Mouse (Mus musculus): ENCODE measurements around the gene Krtap3-3. TPM values are rescaled to one million over a fixed set of nuclear protein-coding genes. Genes with fewer than 3 reads are reported as not detected.
"Not testable (repeated sequence)": the region's sequence is repeated elsewhere in the genome, so short reads cannot be mapped to it uniquely, and the experiment has no call there.

Krtap3-3 gene
- not detected for total RNA-seq (2021)

DNA sequence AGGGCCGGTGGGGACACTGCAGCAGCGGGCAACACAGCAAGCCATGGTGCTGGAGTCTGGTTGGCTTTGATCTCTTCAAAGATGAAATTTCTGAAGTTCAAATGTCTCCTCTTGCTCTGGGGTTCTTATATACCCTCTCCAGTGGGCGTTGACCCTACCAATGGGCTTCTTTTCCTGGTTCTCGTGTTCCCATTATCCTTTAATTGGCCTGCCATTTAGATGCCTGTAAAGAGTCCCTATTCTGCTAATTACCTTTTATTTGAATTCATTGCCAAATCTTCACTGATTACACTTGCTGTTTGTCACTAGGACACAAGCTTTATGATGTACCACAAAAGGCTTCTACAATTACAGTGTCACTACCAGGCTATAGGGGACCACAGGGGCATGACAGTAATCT is at the start of gene Krtap3-3:
Gene Krtap3-3 (minus strand): TSS at position 101 of the 400 bp plus-strand sequence.
- intact Hi-C loops (cut with DNase I) = no loop called here
- no peak for DNase-seq (ENCODE audit: low spot score)

DNA sequence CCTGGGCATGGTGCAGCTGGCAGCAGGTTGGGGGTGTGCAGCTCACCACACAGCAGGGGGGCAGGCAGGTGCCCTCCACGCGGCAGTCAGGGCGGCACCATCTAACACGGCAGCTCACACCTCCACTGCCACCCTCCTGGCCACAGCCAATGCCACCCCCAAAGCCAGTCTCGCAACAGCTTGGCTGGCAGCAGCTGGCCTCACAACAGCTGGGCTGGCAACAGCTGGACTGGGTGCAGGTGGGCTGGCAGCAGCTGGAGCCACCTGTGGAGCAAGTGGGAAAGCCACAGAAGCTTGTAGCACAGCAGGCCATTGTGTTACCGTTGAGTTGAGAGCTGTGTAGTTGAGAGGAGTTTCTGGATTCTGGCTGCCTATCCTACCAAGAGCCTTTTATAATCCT is 47.1 kb upstream of the Krtap3-3 start, which contains the start of gene Krtap9-3:
Gene Krtap9-3 (minus strand): TSS at position 364 of the 400 bp plus-strand sequence.
- intact Hi-C loops (cut with DNase I); DNase-seq (ENCODE audit: low spot score): not testable (repeated sequence)

DNA sequence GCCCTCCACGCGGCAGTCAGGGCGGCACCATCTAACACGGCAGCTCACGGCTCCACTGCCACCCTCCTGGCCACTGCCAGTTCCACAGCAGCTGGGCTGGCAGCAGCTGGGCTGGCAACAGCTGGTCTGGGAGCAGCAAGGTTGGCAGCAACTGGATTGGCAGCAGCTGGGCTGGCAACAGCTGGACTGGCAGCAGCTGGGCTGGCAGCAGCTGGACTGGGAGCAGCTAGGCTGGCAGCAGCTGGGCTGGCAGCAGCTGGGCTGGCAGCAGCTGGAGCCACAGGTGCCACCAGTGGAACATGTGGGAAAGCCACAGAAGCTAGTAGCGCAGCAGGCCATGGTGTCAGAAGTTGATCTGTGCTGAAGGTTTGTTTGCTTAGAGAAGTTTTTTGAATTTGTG is 40.3 kb upstream of the Krtap3-3 start, which contains the start of gene Krtap1-3:
Gene Krtap1-3 (minus strand): TSS at position 359 of the 400 bp plus-strand sequence.
- intact Hi-C loops (cut with DNase I) = no loop called here
- no peak for DNase-seq (ENCODE audit: low spot score)

DNA sequence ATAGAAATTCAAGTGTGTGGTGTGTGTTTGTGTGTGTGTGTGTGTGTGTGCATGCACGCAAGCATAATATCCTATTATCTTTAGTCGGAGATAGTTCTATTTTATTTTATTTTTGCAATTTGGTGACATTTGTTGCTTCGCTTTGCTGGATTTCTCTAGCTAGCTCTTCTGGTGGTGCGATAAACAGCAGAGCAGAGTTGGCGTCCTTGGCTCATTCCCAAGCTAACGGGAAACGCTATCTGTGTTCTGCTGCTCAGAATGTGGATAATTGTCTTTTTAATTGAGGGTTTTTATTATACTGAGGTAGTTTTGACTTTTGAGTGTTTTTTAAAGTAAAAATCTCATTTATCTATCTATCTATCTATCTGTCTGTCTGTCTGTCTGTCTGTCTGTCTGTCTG is 34.4 kb upstream of the Krtap3-3 start:
- intact Hi-C loops (cut with DNase I) = no loop called here
- DNase-seq (ENCODE audit: low spot score) = no peak

DNA sequence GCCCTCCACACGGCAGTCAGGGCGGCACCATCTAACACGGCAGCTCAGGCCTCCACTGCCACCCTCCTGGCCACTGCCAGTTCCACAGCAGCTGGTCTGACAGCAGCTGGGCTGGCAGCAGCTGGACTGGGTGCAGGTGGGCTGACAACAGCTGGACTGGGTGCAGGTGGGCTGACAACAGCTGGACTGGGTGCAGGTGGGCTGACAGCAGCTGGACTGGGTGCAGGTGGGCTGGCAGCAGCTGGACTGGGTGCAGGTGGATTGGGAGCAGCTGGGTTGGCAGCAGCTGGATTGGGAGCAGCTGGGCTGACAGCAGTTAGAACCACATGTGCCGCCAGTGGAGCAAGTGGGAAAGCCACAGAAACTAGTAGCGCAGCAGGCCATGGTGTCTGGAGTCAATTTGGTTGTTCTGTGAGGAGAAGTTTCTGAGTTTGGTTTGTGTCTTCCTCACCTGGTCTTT is 32.6 kb upstream of the Krtap3-3 start, which contains the start of gene Krtap1-4:
Gene Krtap1-4 (minus strand): TSS at position 410 of the 460 bp plus-strand sequence.
- intact Hi-C loops (cut with DNase I) = no loop called here
- DNase-seq (ENCODE audit: low spot score) = no peak

DNA sequence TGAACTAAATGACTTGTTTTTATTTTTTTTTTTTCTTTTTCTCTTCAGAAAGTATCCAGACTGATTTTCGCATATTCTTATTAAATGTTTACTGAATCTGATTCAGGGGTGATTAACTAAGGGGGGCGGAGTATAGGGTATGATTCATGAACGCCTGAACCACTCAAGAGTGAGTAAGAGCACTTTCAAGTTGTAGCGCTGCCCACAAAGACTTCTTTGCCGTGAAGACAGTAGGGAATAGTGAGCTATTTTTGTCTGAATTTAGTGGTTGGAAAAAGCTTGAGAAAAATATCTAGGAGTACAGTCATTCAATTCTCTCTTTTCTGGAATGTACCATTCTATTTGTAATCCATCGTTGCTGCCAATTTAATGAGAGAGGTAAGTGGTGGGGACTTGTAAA is 30.9 kb upstream of the Krtap3-3 start:
- no peak for DNase-seq (ENCODE audit: low spot score)
- intact Hi-C loops (cut with DNase I) = no loop called here

DNA sequence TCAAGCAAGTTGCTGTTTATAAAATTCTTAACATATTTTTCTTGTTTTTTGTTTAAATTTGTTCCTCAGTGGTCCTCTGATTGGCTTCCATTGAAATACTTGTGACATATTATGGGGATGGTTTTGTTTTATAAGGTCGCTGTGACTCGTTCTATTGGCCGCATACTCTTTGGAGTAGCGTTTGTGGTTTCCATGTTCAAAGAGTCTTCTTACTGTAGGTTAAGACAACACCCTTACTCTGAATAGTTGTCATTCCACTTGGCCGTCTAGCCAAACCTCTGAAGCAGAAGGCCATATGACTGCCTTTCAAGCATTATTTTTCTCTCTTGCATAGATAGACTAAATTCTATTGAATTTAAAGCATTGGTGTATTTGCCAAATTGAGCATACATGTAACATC is 30.4 kb upstream of the Krtap3-3 start:
- intact Hi-C loops (cut with DNase I) = no loop called here
- DNase-seq (ENCODE audit: low spot score) = no peak

DNA sequence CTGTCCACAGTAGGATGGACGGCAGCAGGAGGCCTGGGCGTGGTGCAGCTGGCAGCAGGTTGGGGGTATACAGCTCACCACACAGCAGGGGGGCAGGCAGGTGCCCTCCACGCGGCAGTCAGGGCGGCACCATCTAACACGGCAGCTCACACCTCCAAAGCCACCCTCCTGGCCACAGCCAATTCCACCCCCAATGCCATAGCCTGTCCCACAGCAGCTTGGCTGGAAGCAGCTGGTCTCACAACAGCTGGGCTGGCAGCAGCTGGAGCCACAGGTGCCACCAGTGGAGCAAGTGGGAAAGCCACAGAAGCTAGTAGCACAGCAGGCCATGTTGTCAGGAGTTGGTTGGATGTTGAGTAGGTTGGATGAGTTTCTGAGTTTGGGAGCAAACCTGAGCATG is 30.0 kb upstream of the Krtap3-3 start, which contains the start of gene Krtap1-5:
Gene Krtap1-5 (minus strand): TSS at position 381 of the 400 bp plus-strand sequence.
- intact Hi-C loops (cut with DNase I) = no loop called here
- no peak for DNase-seq (ENCODE audit: low spot score)

DNA sequence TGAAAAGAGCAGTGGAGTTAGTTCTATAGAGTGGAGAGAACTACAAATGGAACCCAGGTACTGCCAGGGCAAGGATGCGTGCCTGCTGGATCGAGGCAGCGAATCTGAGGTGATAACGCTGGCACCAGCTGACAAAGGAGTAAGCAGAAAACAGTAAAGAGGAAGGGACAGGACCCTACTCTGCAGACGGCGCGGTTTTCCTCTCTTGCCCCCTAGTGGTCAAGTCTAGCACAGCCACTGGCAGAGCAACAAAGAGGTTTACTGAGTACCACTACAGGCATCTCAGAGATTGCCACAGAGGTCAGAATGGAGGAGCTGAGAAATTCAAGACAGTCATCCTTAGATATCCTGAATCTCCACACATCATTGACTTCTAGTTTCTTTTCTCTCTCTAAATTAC is 23.4 kb upstream of the Krtap3-3 start:
- intact Hi-C loops (cut with DNase I) = loop anchor here (2.0 kb wide), 1 partner anchor 195 kb away; no protein-coding TSS in a partner anchor
- DNase-seq (ENCODE audit: low spot score) = no peak

DNA sequence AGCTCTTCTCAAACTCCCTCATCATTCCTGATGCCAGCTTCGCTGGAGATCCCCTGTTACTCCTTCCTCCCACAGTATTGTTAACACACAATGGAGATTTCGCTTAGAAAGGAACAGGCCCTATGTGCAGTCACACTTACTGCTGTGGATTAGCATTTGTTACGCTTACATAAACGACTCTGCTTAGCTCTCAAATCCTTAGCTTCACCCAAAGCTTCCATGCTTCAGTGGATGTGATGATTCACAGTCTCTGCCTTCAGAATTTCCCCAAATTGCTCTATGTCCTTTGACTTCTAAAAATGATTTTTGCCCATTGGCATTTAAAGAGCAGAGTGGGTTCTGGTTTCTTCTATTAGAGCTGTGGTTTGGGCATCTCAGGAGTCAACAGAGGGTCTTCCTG is 22.5 kb upstream of the Krtap3-3 start:
- DNase-seq (ENCODE audit: low spot score) = no peak
- intact Hi-C loops (cut with DNase I) = loop anchor here (2.0 kb wide), 1 partner anchor 108 kb away; no protein-coding TSS in a partner anchor

DNA sequence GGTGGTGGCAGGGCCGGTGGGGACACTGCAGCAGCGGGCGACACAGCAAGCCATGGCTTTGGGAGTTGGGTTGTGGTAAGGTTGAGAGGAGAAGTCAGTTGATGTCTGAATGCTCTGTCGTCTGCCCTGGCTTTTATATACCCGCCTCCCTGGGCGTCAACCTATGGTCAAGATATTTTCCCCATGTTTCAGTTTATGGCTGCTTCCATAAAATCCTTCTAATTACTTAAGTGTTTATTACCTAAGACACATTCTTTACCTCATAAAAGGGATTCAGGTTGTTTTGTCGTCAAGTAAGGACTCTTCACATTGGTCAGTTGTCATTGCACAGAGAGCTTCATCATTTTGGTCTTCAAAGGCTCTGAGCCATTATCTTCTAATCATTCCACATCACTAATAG is 15.9 kb upstream of the Krtap3-3 start, which contains the start of gene Krtap3-1:
Gene Krtap3-1 (minus strand): TSS at position 101 of the 400 bp plus-strand sequence.
- DNase-seq (ENCODE audit: low spot score) = no peak
- intact Hi-C loops (cut with DNase I) = no loop called here

DNA sequence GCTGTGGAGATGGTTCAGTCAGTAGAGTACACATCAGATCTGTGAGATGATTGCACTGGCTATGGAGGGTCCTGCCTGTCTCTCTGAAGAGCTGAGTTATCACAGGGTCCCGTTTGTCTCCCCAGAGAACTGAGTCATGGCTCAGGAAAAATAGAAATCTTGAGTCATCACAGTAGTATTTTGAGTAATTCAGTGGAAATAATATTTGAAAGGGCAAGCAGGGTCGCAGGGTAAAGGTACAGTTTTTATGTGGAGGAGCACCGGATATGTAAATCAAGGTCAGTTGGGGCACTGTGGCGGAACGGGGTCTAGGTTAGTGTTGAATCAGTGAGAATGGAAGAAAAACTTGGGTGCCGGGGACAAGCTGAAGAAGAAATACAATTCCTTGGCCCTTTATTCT is 11.9 kb upstream of the Krtap3-3 start:
- intact Hi-C loops (cut with DNase I) = no loop called here
- no peak for DNase-seq (ENCODE audit: low spot score)

DNA sequence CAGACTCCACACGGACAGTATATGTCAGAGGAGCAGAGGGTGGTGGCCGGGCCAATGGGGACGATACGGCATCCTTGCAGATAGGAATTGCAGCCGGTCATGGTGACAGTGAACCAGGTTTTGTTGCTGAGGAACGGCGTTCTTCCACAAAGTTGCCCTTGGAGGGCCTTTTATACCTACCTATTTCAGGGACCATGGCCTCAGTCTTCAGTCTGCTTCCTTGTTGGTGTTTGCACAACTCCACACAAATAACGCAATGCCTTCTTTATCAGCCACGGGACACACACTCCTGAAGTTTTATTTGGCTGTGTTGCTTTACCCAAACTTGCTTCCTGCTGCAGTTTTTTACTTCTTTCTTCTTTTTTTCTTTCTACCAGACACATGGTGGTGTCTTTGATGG is 8.7 kb upstream of the Krtap3-3 start, which contains the start of gene Gm11939:
Gene Gm11939 (minus strand): TSS at position 101 of the 400 bp plus-strand sequence.
- intact Hi-C loops (cut with DNase I) = no loop called here
- no peak for DNase-seq (ENCODE audit: low spot score)

DNA sequence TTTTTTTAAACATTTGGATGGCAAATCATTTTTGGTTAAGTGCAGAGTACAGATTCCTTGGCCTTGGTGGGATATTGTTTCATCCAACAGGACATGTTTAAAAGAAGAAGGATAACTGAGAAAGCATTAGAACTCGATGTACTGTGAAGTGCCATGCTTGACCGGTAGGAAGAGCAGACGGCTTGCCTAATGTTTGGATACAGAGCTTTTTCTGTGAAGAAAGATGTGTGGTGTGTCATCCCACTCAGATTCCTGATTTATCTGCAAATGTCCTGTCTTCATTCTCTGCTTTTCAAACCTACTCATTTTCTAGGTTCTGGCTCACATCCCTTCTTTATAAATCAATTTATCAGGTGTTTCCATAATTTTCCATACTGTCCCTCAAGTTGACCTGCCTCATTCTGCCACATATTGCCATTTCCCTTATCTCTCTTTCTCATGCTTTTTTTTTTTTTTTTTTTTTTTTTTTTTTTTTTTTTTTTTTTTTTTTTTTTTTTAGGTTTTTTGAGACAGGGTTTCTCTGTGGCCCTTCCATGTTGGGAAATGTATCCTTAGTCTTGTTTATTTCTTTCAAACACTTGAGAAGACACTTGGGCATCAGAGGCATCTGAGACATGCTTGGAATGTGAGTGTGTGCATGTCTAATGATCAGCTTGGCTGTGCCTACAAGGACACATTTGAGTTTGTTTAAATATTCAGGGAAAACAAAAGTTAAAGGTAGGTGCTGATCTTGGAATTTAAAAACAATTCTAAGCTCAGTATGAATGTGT is 7.5 kb upstream of the Krtap3-3 start:
- DNase-seq (ENCODE audit: low spot score) = no peak
- intact Hi-C loops (cut with DNase I) = no loop called here

DNA sequence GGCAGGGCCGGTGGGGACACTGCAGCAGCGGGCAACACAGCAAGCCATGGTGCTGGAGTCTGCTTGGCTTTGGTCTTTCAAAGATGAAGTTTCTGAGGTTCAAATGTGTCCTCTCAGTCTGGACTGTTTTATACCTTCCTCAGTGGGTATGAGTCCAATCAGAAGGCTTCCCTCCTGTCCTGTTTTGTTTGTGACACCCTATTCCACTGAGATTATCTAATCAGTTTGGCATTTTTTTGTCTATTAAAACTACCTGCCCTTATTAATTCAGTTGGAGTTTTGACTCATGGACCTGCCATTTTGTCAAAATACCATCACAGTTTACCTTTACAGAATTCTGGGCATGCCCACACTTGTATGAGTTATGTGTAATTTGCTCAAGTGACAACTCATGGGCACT is 6.1 kb upstream of the Krtap3-3 start, which contains the start of gene Krtap3-2:
Gene Krtap3-2 (minus strand): TSS at position 101 of the 400 bp plus-strand sequence.
- intact Hi-C loops (cut with DNase I) = no loop called here
- no peak for DNase-seq (ENCODE audit: low spot score)

DNA sequence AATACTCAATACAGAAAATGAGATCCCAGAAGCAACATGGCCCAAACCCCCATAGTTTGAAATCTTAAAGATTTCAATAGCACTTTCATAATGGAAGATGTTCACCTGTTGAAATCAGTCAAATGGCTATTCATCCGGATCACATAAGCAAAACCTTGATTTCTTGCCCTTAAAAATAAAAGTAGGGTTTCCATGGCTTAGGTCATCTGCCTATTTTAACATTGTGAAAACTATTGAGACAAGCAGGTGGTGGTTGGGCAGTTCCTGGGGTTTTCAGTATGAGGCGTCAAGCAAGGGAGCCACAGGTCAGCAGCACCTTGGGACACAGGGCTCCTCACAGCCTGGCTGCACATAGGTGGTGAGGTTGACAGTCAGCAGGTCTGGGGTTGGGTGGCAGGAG is 5.5 kb upstream of the Krtap3-3 start:
- no peak for DNase-seq (ENCODE audit: low spot score)
- intact Hi-C loops (cut with DNase I) = no loop called here

DNA sequence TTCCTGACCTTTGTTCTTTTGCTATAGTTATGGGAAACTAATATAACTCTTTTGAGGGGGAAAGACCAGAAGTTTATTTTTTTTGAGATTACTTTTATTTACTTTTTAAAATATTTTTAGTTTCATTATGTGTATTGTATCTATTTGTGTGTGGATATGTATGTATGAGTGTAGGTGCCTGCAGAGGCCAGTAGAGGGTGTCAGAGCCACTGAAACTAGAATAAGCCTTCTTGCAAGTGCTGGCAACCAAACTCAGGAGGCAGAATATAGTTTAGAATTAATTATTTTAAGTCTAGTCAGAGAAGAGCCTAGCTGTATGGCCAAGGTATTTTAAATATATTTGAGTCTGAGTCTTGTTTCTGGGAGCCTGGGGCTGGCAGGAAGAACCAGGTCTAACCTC is 2.8 kb downstream of the Krtap3-3 start:
- DNase-seq (ENCODE audit: low spot score) = no peak
- intact Hi-C loops (cut with DNase I) = no loop called here

DNA sequence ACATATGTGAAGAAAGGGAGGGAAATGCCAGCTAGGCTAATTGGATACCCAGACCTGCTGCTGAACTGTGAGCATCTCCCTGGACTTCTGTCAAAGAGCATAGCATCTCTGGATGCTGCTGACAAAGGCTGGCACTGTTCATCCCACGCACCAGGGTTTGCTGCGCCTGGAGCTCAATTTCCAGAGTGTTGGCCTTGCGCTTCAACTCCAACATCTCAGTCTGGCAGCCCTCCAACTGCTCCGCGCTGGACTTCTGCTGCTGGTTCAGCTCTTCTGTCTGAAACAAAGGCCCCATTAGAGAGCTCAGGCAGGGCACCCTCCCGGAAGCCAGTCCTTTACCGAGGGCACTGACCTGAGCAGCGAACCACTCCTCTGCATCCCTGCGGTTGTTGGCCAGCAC is 10.9 kb downstream of the Krtap3-3 start:
- DNase-seq (ENCODE audit: low spot score) = no peak
- intact Hi-C loops (cut with DNase I) = no loop called here

DNA sequence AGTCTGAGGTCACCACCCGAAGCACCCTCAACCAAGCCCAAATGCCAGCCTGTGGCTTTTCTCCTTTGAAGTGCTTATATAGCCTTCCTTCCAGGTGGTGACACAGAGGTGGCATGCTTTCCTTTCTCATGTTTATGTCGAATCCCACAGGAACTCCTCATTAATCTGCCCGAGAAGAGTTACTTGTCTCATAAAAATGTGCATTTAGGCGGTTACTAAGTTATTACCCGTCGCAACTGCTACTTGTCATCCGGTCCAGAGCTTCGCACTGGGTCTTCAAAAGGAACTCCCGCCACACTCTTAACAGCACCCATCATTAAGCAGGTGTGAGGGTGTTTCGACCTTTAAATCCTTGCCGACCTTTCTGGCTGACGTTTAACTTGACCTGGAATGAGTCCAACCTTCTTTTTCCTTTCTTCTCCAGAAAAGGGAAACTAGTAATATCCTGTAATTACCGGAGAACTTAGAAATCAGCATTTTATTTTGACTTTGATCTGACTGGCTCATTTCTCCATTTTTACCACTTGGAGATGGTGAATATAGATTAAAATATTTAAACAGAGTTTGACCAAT is 29.3 kb downstream of the Krtap3-3 start, which contains the start of gene Krt39:
Gene Krt39 (minus strand): TSS at position 51 of the 573 bp plus-strand sequence.
- intact Hi-C loops (cut with DNase I) = no loop called here

DNA sequence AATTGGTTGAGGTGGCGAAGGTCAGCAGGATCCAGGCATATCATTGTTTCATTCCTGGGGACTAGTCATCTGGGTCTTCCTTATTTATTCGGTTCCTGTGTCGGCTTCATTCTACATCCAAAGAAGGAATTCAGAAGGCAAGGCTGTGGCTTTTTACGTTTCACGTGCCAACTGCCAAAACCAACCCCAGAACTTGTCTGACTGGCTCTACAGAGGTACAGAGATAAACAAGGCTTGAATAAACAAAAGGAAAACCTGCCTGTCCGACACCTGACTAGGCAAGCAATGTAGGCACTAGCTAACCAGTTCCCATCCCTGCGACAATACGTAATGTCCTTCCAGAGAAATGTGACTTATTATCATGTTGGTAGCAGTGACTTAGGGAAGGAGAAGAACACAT is 36.6 kb downstream of the Krtap3-3 start:
- intact Hi-C loops (cut with DNase I) = no loop called here
- no peak for DNase-seq (ENCODE audit: low spot score)

More for the DNA sequence above, 29.3 kb downstream of the Krtap3-3 start, which contains the start of gene Krt39:
- no peak for DNase-seq (ENCODE audit: low spot score)

All from heart, postnatal 25 days (tissue).